Mouse (Mus musculus) ES-Bruce4 (cell line): Measurements from ENCODE around the gene Aarsd1. TPM values are rescaled to one million over a fixed set of nuclear protein-coding genes. Genes with fewer than 3 reads are reported as not detected.
"Not testable (repeated sequence)": the region's sequence is repeated elsewhere in the genome, so short reads cannot be mapped to it uniquely, and the experiment has no call there.

Source experiments
- H3K27ac ChIP-seq: 2 replicates; pipeline ENCODE4 v1.5.1; 2012; ENCODE audit warnings: low read length, inconsistent platforms; ENCODE audit not compliant: insufficient read depth
- H3K27me3 ChIP-seq: 2 replicates; pipeline ENCODE4 v1.6.1; 2012; ENCODE audit warnings: mild to moderate bottlenecking, low read length, inconsistent platforms; ENCODE audit not compliant: control insufficient read depth, poor library complexity, insufficient read depth, severe bottlenecking
- H3K36me3 ChIP-seq: 2 replicates; pipeline ENCODE4 v1.6.1; 2012; ENCODE audit warnings: inconsistent platforms, mild to moderate bottlenecking, low read length, moderate library complexity; ENCODE audit not compliant: control insufficient read depth, poor library complexity, insufficient read depth, severe bottlenecking
- H3K4me1 ChIP-seq: one replicate; pipeline ENCODE4 v1.8.1; 2011; ENCODE audit warnings: low read length; ENCODE audit not compliant: control insufficient read depth, insufficient read depth
- H3K4me3 ChIP-seq: 2 replicates; pipeline ENCODE4 v1.5.1; 2011; ENCODE audit warnings: low read depth, mild to moderate bottlenecking, low read length
- H3K9ac ChIP-seq: 2 replicates; pipeline ENCODE4 v1.6.1; 2012; ENCODE audit warnings: low read depth, mild to moderate bottlenecking, inconsistent platforms; ENCODE audit not compliant: poor library complexity, severe bottlenecking
- H3K9me3 ChIP-seq: replicated peaks from 2 replicates; pipeline ENCODE4 v1.6.1; 2012; ENCODE audit warnings: mild to moderate bottlenecking, low read length, inconsistent platforms; ENCODE audit not compliant: control insufficient read depth, poor library complexity, insufficient read depth, severe bottlenecking
- CTCF ChIP-seq: IDR thresholded peaks from one replicate; pipeline ENCODE4 v1.8.1; 2011; ENCODE audit warnings: low read depth, low read length
- EP300 ChIP-seq: IDR thresholded peaks from 2 replicates; pipeline ENCODE4 v1.6.1; 2011; ENCODE audit warnings: low read depth, low read length; ENCODE audit not compliant: insufficient read depth
- POLR2A ChIP-seq: IDR thresholded peaks from one replicate; pipeline ENCODE4 v1.8.1; 2011; ENCODE audit warnings: low read length; ENCODE audit not compliant: insufficient read depth
- polyA plus RNA-seq: library from polyadenylated mRNA; stranded (reverse); fragments of >200 nt; gene quantifications from 2 replicates; pipeline ENCODE4 v1.2.4, GENCODE M21; 2011; ENCODE audit warnings: low read depth; ENCODE audit not compliant: missing spikeins, insufficient read depth, insufficient read length

Gene Aarsd1
- 45.2 and 45.4 TPM in 2 replicates for polyA plus RNA-seq

- peak within 1 kb of the TSS; percentile 72 for H3K4me3 ChIP-seq
- no peaks in the 10 kb centered on the region for H3K4me1 ChIP-seq
- peak within 1 kb of the TSS; percentile 38 for H3K9ac ChIP-seq
- no peaks in the 10 kb centered on the region for H3K9me3 ChIP-seq
- H3K27me3 ChIP-seq = no peaks in the 10 kb centered on the region
- peak within 1 kb of the TSS; percentile 37; the same call in 1 of the 2 replicates for H3K27ac ChIP-seq
- H3K36me3 ChIP-seq = peaks cover 15% of the 10 kb centered on the region
- TF ChIP-seq EP300 = 0 out of 2 replicates have a peak, but pooled peaks have one; percentile 3
- no peak for TF ChIP-seq CTCF
- peak; percentile 27 for TF ChIP-seq POLR2A
Observed at GRCm38 (mm10) chr11:101417101-101417855, at the start of gene Aarsd1. Gene Aarsd1 (minus strand): TSS chr11:101417615.

GRCm38 (mm10) chr11:101466552-101466950, 49.1 kb upstream of the Aarsd1 start:
- Histone ChIP-seq H3K9ac (peak overlapping the region; percentile 78; the same call in 1 of the 2 replicates), H3K4me1 (peaks cover 10% of the 10 kb centered on the region)
- H3K27me3 ChIP-seq = not testable (repeated sequence)

GRCm38 (mm10) chr11:101465869-101466551, 48.6 kb upstream of the Aarsd1 start, which contains the start of gene Vat1:
Gene Vat1 (minus strand): TSS chr11:101466230.
- TF ChIP-seq CTCF (no peak), POLR2A (peak; percentile 12)
- Histone ChIP-seq H3K36me3 (peaks cover 11% of the 10 kb centered on the region; the same call in 1 of the 2 replicates), H3K4me1 (peaks cover 10% of the 10 kb centered on the region), H3K9me3 (no peaks in the 10 kb centered on the region), H3K27ac (peak within 1 kb of the TSS; percentile 82), H3K4me3 (peak within 1 kb of the TSS; percentile 76), H3K27me3 (no peaks in the 10 kb centered on the region), H3K9ac (peak within 1 kb of the TSS; percentile 78)

More at GRCm38 (mm10) chr11:101466552-101466950, 49.1 kb upstream of the Aarsd1 start:
- H3K4me3 ChIP-seq, H3K9me3 ChIP-seq, H3K36me3 ChIP-seq, H3K27ac ChIP-seq: not testable (repeated sequence)

- Histone ChIP-seq H3K9ac (peak overlapping the region; percentile 78), H3K9me3 (no peaks in the 10 kb centered on the region), H3K36me3 (peaks cover 11% of the 10 kb centered on the region; the same call in 1 of the 2 replicates), H3K4me3 (peak overlapping the region; percentile 76), H3K27ac (peak overlapping the region; percentile 82), H3K4me1 (peaks cover 9% of the 10 kb centered on the region), H3K27me3 (no peaks in the 10 kb centered on the region)
- TF ChIP-seq POLR2A (no peak), EP300 (peak; percentile 55; the same call in 1 of the 2 replicates)
Observed at GRCm38 (mm10) chr11:101465101-101465868, 47.9 kb upstream of the Aarsd1 start.

- H3K4me1 ChIP-seq = peaks cover 9% of the 10 kb centered on the region
- no peaks in the 10 kb centered on the region for H3K9me3 ChIP-seq
- H3K27me3 ChIP-seq = no peaks in the 10 kb centered on the region
- H3K36me3 ChIP-seq = peaks cover 11% of the 10 kb centered on the region; the same call in 1 of the 2 replicates
- H3K4me3 ChIP-seq = peak within 1 kb of the TSS; percentile 76
- TF ChIP-seq EP300 (0 out of 2 replicates have a peak, but pooled peaks have one; percentile 39), POLR2A (no peak)
- H3K9ac ChIP-seq = peak within 1 kb of the TSS; percentile 78
- peak within 1 kb of the TSS; percentile 82 for H3K27ac ChIP-seq
Observed at GRCm38 (mm10) chr11:101464211-101465100, 47.0 kb upstream of the Aarsd1 start, which contains the start of gene Rnd2. Gene Rnd2 (plus strand): TSS chr11:101464999.
